Mouse (Mus musculus) macrophage (primary cell): ENCODE measurements around the gene Sgce. TPM values are rescaled to one million over a fixed set of nuclear protein-coding genes. Genes with fewer than 3 reads are reported as not detected.
"Not testable (repeated sequence)": the region's sequence is repeated elsewhere in the genome, so short reads cannot be mapped to it uniquely, and the experiment has no call there.

Source experiments
- H3K27ac ChIP-seq: fragments of 350-480 bp; formaldehyde crosslinking; 2 replicates; pipeline ENCODE4 v1.9.0; 2021
- H3K36me3 ChIP-seq: fragments of 350-480 bp; formaldehyde crosslinking; 2 replicates; pipeline ENCODE4 v1.9.0; 2021; ENCODE audit errors: inconsistent target
- H3K4me3 ChIP-seq: fragments of 350-480 bp; formaldehyde crosslinking; 2 replicates; pipeline ENCODE4 v1.9.0; 2021; ENCODE audit errors: inconsistent target
- H3K79me2 ChIP-seq: fragments of 350-480 bp; formaldehyde crosslinking; 2 replicates; pipeline ENCODE4 v1.9.0; 2021; ENCODE audit errors: inconsistent target
- WGBS: methylation state at CpG from one replicate; pipeline ENCODE4 v1.1.7; 2026; ENCODE audit warnings: inconsistent platforms; ENCODE audit not compliant: missing documents; 5-methylcytosine and 5-hydroxymethylcytosine counted together
- polyA plus RNA-seq: library from polyadenylated mRNA; stranded (reverse); fragments of 250-400 nt; gene quantifications from 3 replicates; pipeline ENCODE4 v1.2.4, GENCODE M21; 2018; ENCODE audit warnings: inconsistent platforms
- total RNA-seq, 78 experiments: library from RNA; depleted of rRNA; stranded (reverse); fragments of 250-400 nt; gene quantifications; 1 replicate in 9 of 78; 2 replicates in 24 of 78; 3 replicates in 43 of 78; 4 replicates in 2 of 78; pipeline ENCODE4 v1.2.4; 2018; ENCODE audit warnings: inconsistent platforms in 56 of 78

Gene Sgce
- total RNA-seq (2018; cell fraction: chromatin; rRNA removed), result 1 to 10 TPM in 1 of 26 experiments, under 1 TPM in 2, not detected in 23; 0.55 to 7.1 (median 0.82) TPM
- under 1 TPM in 6 of 26 experiments, not detected in 20; 0.07 to 0.19 (median 0.11) TPM for total RNA-seq (2018; cell fraction: cytosol; rRNA removed)
- 1 to 10 TPM in 1 of 26 experiments, under 1 TPM in 2, not detected in 23; 0.46 to 2.1 (median 0.47) TPM for total RNA-seq (2018; cell fraction: nucleus; rRNA removed)
- polyA plus RNA-seq, result 0.16 TPM in 1 of 3 replicates, not detected in the others

DNA sequence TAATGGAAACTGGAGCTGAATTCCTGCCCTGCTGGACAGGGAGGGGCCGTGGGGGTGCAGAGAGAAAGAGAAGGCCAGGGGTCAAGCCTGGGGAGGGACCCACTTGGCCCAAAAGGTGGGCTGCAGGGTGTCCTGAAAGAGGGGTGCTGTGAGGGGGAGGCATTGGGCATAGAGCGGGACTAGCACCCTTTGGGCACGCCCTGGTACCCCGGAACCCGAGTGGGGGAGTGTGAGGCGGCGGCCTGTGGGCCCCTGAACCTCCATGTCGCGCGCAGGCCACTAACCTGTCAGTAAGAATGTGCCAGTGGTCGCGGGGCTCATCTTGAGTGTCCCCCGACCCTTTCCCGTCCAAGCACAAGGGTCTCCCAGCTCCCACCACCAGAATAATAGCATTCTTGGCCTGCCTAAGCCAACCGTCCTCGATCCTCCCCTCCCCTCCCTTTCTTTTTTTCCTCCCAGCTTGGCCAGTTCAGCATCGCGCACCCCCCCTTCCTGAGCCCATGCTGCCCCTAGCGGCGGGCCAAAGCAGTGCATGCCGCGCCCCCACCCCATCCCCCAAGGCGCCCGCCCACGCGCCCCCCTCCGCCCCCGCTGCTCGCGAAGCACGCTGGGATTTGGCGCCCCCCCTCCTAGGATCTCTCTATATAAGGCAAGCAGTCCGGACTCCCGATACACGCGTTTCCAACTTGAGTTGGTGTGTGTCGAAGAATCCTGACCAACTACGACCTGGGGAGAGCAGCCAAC is at the start of gene Sgce, which contains the start of gene Peg10:
Gene Sgce, minus strand, starts transcription at position 512 of the 744 bp plus-strand sequence.
Gene Peg10, plus strand, starts transcription at position 611 of the 744 bp plus-strand sequence.
- H3K4me3 ChIP-seq, result no peak within 1 kb of the TSS; the same call in 1 of the 2 replicates
- no peaks in the 10 kb centered on the region for H3K79me2 ChIP-seq
- H3K36me3 ChIP-seq, result no peaks in the 10 kb centered on the region
- H3K27ac ChIP-seq, result no peak within 1 kb of the TSS
- 38% methylated on average over 32 of the region's 38 CpGs for WGBS

DNA sequence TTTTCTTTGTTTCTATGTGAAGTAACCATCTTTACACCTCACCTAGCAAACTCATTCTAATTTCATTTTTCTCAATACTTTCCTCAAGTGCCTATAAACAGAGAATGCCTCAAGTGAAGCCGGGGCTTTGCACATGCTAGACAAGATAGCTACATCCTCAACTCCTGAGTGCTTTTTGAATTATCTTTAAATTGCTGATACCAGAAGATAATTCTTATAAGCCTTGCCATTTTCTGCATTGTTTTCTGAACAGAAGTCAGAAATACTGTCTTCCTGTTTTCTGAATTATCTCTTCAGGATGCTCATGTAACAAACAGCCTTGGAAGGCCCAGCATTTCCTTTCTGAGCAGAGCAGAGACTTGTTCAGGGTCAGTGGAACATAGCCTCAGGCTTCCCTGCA is 49.3 kb upstream of the Sgce start:
- H3K4me3 ChIP-seq, result no peak overlapping the region
- 100% methylated on average over 1 of the region's 1 CpGs for WGBS
- no peaks in the 10 kb centered on the region for H3K36me3 ChIP-seq
- H3K79me2 ChIP-seq, result no peaks in the 10 kb centered on the region
- H3K27ac ChIP-seq, result no peak overlapping the region

DNA sequence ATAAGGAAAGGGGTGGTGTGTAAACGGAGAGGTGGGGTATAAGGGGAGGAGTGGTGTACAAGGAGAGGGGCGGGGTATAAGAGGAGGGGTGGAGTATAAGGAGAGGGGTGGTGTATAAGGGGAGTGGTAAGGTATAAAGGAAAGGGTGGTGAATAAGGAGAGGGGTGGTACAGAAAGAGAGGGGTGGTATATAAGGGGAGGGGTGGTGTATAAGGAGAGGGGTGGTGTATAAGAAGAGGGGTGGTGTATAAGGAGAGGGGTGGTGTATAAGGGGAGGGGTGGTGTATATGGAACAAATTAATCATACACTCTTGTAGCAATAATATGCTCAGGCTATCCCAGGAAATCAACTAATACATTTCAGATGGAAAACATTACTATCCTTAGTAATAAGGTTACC is 15.2 kb upstream of the Sgce start:
- Histone ChIP-seq H3K36me3 (no peaks in the 10 kb centered on the region), H3K79me2 (no peaks in the 10 kb centered on the region), H3K4me3 (no peak overlapping the region), H3K27ac (no peak overlapping the region)
- 72% methylated on average over 2 of the region's 2 CpGs for WGBS

DNA sequence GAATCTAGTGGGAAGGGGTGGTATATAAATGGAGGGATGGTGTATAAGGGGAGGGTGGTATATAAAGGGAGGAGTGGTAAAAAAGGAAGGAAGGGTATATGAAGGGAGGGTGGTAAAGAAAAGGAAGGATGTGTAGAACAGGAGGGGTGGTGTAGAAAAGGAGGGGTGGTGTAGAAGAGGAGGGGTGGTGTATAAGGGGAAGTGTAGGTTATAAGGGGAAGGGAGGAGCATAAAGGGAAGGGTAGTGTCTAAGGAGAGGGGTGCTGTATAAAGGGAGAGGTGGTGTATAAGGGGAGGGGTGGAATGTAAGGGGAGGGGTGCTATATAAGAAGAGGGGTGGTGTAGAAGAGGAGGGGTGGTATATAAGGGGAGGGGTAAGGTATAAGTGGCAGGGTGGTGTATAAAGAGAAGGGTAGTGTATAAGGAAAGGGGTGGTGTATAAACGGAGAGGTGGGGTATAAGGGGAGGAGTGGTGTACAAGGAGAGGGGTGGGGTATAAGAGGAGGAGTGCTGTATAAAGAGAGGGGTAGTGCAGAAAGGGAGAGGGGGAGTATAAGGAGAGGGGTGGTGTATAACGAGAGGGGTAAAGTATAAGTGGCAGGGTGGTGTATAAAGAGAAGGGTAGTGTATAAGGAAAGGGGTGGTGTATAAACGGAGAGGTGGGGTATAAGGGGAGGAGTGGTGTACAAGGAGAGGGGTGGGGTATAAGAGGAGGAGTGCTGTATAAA is 14.6 kb upstream of the Sgce start:
- H3K79me2 ChIP-seq, H3K36me3 ChIP-seq, H3K27ac ChIP-seq, H3K4me3 ChIP-seq: not testable (repeated sequence)
- 86% methylated on average over 1 of the region's 3 CpGs for WGBS

DNA sequence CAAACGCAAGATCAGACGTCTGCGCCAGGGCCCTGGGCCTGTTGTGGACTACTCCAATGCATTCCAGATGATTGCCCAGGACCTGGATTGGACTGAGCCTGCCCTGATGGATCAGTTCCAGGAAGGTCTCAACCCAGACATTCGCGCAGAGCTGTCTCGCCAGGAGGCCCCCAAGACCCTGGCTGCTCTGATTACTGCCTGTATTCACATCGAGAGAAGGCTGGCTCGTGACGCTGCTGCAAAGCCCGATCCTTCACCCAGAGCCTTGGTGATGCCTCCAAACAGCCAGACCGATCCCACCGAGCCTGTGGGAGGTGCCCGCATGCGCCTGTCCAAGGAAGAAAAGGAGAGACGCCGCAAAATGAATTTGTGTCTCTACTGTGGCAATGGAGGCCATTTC is 7.9 kb upstream of the Sgce start:
- H3K27ac ChIP-seq, result no peak overlapping the region
- no peaks in the 10 kb centered on the region for H3K79me2 ChIP-seq
- WGBS, result 95% methylated on average over 16 of the region's 16 CpGs
- no peak overlapping the region for H3K4me3 ChIP-seq
- H3K36me3 ChIP-seq, result no peaks in the 10 kb centered on the region

DNA sequence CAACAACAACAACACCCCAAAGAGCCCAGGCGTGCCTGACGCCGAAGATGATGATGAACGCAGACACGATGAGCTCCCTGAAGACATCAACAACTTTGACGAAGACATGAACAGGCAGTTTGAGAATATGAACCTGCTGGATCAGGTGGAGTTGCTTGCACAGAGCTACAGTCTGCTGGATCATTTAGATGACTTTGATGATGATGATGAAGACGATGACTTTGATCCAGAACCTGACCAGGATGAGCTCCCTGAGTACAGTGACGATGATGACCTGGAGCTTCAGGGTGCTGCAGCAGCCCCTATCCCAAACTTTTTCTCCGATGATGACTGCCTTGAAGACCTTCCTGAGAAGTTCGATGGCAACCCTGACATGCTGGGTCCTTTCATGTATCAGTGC is 7.3 kb upstream of the Sgce start:
- H3K27ac ChIP-seq, result no peak overlapping the region
- no peaks in the 10 kb centered on the region for H3K36me3 ChIP-seq
- no peaks in the 10 kb centered on the region for H3K79me2 ChIP-seq
- H3K4me3 ChIP-seq, result no peak overlapping the region
- WGBS, result 91% methylated on average over 9 of the region's 10 CpGs

DNA sequence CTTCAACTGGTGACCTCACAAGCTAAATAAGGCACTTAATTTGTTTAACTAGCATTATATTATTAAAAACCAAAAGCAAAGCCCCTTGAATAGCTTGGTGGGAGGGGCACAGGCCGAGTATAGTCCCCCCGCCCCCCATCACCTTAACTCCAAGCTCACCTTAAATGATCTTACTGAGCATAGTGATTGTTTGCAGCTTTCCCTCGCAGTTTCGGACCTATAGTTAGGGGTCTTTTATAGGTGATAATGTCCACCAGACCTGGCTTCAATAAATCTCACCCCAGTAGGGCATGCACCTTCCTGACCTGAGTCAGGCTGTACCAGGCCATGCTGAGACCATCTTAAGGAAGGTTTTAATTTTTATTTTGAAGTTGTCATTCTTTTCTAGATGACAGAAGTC is 4.3 kb upstream of the Sgce start:
- H3K36me3 ChIP-seq, result no peaks in the 10 kb centered on the region
- no peak overlapping the region for H3K27ac ChIP-seq
- WGBS, result 93% methylated on average over 4 of the region's 4 CpGs
- no peak overlapping the region for H3K4me3 ChIP-seq
- no peaks in the 10 kb centered on the region for H3K79me2 ChIP-seq

DNA sequence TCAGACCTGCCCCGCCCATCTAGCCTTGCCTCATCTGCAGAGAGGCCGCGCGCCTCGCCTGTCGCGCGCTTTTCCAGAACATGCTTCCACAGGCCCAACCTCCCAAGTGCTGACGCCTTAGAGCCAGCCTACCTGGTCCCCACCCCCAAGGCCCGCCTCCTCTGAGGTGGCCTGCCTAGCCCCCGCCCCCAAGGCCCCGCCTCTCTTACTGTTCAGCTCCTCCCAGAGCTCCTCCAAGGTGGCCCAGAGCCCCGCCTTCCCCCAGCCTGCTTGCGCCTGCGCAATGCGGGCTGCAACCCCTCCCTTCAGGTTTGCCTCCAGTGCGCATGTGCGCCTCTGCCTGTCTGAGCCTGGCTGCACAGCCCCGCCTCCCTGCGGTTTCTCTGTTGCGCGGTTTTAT is 2.1 kb upstream of the Sgce start:
- H3K79me2 ChIP-seq, result no peaks in the 10 kb centered on the region
- WGBS, result 69% methylated on average over 20 of the region's 22 CpGs
- H3K36me3 ChIP-seq, result no peaks in the 10 kb centered on the region
- no peak overlapping the region for H3K4me3 ChIP-seq
- no peak overlapping the region for H3K27ac ChIP-seq

DNA sequence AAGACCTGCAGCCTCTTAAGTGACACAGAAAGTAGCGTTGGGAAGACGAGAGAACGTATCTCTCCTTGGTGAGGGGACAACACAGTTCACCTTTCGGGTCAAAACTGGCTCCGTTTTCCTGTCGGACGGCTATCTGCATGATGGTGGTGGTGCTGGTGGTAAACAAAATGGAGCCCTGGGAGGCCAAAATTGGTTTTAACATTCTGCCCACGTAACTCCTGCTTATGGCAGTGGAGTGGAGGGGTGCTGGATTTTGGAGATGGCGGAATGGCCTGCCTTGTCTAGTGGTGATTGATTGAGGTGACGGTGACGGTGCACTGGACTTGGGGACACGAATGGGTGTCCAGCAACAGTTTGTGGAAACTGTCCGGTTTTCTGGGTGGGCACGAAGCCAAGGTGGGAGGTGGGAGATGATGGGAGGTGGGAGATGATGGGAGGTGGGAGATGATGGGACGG is 1.5 kb upstream of the Sgce start:
- Histone ChIP-seq H3K4me3 (no peak overlapping the region; the same call in 1 of the 2 replicates), H3K79me2 (no peaks in the 10 kb centered on the region), H3K36me3 (no peaks in the 10 kb centered on the region), H3K27ac (no peak overlapping the region)
- 33% methylated on average over 10 of the region's 15 CpGs for WGBS

DNA sequence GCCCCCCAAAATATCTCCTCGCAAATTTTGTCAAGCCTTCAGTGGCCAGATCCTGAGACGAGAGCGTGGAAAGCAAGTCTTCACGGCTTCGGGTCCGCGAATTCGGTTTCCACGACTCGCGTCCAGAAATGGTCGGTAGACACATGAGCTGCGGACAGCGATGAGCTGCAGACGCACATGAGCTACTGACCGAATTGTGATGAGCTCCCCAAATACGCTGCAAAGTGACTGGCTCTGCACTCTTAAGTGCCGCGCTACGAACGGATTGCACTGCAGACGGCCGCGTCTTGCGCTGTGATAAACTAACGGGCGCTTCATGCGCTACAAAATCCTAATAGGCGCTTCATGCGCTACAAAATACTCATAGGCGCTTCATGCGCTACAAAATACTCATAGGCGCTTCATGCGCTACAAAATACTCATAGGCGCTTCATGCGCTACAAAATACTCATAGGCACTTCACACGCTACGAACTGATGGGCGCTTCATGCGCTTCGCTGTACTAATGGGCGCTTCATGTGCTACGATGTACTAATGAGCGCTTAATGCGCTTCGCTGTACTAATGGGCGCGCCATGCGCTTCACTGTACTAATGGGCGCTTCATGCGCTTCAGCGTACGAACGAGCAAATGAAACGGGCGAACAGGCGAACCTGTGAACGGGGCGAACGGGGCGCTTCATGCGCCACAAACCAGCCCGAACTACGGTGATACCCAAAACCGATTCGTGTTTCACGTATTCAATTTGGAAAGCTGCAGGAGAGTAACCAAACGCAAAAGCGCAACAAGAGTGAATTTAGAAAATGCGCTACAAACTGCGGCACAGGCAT is 884 bp upstream of the Sgce start:
- no peaks in the 10 kb centered on the region for H3K79me2 ChIP-seq
- 44% methylated on average over 66 of the region's 71 CpGs for WGBS
- H3K27ac ChIP-seq, result no peak overlapping the region
- no peaks in the 10 kb centered on the region for H3K36me3 ChIP-seq
- H3K4me3 ChIP-seq, result no peak overlapping the region; the same call in 1 of the 2 replicates

DNA sequence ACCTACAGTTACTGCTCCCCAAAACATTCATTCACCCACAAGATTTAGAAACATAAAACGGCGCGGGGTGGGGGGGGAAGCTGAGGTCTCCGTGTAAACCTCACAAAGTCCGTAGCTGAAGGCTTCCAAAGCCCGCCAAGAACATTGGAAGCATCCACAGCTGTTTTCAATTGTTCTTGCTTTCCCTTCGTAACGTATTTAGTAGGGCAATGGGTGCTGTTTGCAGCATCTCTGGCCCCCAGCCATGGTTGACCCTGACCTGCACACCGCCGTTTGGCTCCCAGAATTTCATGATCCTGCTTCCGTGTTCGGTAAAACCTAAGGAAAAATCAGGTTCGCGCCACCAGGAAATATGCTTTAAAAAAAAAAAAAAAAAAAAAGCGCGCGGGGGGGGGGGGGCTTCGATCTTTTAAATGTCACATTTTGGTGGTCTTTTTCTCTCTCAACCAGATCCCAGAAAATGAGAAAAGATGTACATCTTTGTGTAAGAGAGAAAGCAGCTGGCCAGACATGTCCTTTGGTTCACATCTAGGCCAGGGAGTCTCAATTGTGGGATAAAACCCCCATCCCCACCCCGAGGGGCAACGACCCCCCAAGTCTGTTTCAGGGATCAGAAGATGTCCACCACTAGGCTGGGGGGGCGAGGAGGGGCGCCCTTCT is 841 bp downstream of the Sgce start:
- Histone ChIP-seq H3K4me3 (no peak overlapping the region), H3K27ac (no peak overlapping the region), H3K79me2 (no peaks in the 10 kb centered on the region), H3K36me3 (no peaks in the 10 kb centered on the region)
- 31% methylated on average over 20 of the region's 22 CpGs for WGBS

DNA sequence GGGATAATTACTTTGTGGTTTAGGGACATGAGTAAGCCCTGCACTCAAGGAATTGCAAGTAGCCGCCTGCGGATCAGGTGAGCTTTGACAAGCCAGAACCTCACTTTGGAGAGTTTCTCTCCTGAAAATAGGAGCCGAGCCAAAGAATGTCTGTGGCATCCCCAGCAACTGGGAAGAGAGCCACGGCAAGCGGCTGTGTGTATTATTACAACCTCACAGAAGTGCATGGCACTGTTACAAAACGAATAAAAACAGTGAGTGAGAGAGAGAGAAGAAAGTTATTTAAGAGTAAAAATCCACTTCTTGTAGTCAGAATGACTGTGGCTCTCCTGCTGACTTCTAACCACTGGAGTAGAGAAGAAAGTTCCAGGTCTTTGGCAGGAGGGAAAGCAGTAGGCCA is 6.5 kb downstream of the Sgce start:
- H3K36me3 ChIP-seq, result no peaks in the 10 kb centered on the region
- H3K4me3 ChIP-seq, result no peak overlapping the region
- WGBS, result 77% methylated on average over 5 of the region's 6 CpGs
- no peaks in the 10 kb centered on the region for H3K79me2 ChIP-seq
- no peak overlapping the region for H3K27ac ChIP-seq

DNA sequence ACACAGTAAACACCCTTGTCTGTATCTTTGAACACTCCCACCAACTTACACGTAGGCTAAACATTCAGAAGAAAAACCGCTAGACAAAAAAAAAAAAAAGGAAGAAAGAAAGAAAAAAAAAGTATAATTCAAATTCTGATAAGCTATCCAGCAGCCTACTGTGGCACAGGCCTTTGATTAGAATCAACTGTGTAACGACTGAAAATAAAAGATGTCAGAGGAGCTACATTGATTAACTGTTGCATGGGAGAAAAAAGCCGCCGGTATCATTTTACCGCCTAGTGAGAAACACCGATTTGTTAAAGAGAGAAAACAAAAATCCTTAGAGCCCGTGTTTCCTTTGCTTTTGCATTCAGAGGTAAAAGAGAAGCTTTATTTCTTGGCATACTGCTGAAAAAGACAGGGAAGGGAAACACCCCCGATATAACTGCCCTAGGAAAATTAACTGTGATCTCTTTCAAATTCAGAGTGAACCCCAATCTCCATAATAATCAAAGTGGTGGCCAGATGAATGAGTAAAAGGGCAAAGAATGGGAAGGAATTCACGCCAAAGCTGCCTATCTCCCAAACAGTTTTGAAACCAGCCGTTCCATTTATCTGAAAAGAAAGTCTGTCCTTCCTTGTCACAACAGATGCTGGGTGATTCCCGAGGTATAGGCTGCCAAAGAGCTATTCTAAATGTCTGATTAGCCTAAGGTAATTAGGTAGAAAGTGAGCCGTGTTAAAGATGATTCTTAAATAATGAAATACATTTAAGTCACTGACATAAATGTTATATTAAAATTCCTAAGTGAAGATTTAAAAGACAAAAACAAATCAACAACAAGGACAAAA is 7.3 kb downstream of the Sgce start:
- 79% methylated on average over 13 of the region's 13 CpGs for WGBS
- Histone ChIP-seq H3K27ac (no peak overlapping the region), H3K4me3 (no peak overlapping the region), H3K36me3 (no peaks in the 10 kb centered on the region), H3K79me2 (no peaks in the 10 kb centered on the region)
